Mouse (Mus musculus) G1E (cell line): Measurements from ENCODE around the gene Rhou.

Experiments
- CTCF ChIP-seq: IDR thresholded peaks from 2 replicates; pipeline ENCODE4 v1.5.1; 2012; ENCODE audit warnings: low read depth, low read length, inconsistent platforms, mixed read lengths
- GATA1 ChIP-seq: IDR thresholded peaks from 2 replicates; pipeline ENCODE4 v1.6.1; 2012; ENCODE audit warnings: borderline replicate concordance, low read length, inconsistent platforms, mixed read lengths
- GATA2 ChIP-seq: IDR thresholded peaks from 2 replicates; pipeline ENCODE4 v1.6.1; 2012; ENCODE audit warnings: low read depth, low read length, inconsistent platforms, borderline replicate concordance
- POLR2AphosphoS5 ChIP-seq: IDR thresholded peaks from 2 replicates; pipeline ENCODE4 v1.6.1; 2012; ENCODE audit warnings: low read depth, low read length, inconsistent platforms; ENCODE audit not compliant: insufficient replicate concordance
- TAL1 ChIP-seq: conservative IDR thresholded peaks from 2 replicates; pipeline ENCODE4 v1.6.1; 2012; ENCODE audit warnings: low read depth, low read length, inconsistent platforms, mixed read lengths

DNA sequence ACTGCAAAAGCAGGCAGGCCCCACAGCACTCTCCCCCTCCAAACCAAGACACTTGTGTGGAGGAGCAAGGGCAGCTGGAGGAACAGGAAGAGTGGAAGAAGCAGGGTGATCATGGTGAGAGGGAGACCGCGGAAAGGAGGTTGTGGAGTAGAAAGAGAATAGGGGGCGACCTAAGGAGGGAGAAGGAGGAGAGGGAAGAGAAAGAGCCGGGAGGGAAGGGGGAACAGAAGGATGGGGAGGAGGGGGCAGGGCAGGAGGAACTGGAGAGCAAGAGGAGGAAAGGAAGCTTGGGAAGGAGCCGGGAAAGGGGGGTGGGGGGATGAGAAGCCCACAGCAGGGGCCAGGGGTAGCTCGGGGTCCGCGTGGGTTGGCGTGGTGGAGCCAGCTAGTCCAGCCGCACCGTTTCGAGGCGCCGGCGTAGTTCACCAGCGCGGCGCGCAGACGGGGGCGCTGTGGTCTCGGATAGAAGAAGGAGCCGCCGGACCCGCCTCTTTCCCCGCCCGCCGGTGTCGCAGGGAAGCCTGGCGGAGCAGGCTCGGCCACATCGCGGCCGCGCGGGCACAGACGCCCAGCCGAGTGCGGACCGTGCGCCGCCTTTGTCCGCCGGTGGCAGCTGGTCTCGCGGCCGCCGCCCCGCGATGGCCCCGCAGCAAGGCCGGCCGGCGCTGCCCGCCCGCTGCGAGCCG is at the start of gene Rhou:
- no peak for TF ChIP-seq GATA1
- TF ChIP-seq CTCF, result no peak
- TF ChIP-seq TAL1, result no peak
- TF ChIP-seq GATA2, result no peak
- TF ChIP-seq POLR2AphosphoS5, result no peak
